Mouse (Mus musculus) lung, postnatal 14 days (tissue): ENCODE data around the gene Rbfox1.

Experiments
- DNase-seq: peaks from one replicate; pipeline ENCODE4 v3.0.0; 2021

The Rbfox1 gene

GRCm38 (mm10) chr16:6356931-6357330 lies 471.8 kb downstream of the Rbfox1 start:
- DNase-seq: no peak

GRCm38 (mm10) chr16:6365793-6366192 lies 480.6 kb downstream of the Rbfox1 start:
- DNase-seq: no peak

GRCm38 (mm10) chr16:6366649-6367048 lies 481.5 kb downstream of the Rbfox1 start:
- no peak for DNase-seq

GRCm38 (mm10) chr16:6380924-6381323 lies 495.8 kb downstream of the Rbfox1 start:
- DNase-seq: no peak

- no peak for DNase-seq
Measured at GRCm38 (mm10) chr16:6381572-6381971, 496.4 kb downstream of the Rbfox1 start.

- no peak for DNase-seq
Measured at GRCm38 (mm10) chr16:6382712-6383111, 497.6 kb downstream of the Rbfox1 start.

- peak; percentile 13 for DNase-seq
Measured at GRCm38 (mm10) chr16:6390278-6390930, 505.2 kb downstream of the Rbfox1 start.

- no peak for DNase-seq
Measured at GRCm38 (mm10) chr16:6396676-6397409, 511.7 kb downstream of the Rbfox1 start.

- no peak for DNase-seq
Measured at GRCm38 (mm10) chr16:6397635-6398034, 512.5 kb downstream of the Rbfox1 start.

- DNase-seq: no peak
Measured at GRCm38 (mm10) chr16:6402816-6403215, 517.7 kb downstream of the Rbfox1 start.

- no peak for DNase-seq
Measured at GRCm38 (mm10) chr16:6414846-6415245, 529.7 kb downstream of the Rbfox1 start.

- peak; percentile 14 for DNase-seq
Measured at GRCm38 (mm10) chr16:6421623-6422145, 536.5 kb downstream of the Rbfox1 start.

GRCm38 (mm10) chr16:6423878-6424409 lies 538.8 kb downstream of the Rbfox1 start:
- no peak for DNase-seq

GRCm38 (mm10) chr16:6424738-6425137 lies 539.6 kb downstream of the Rbfox1 start:
- DNase-seq: no peak

GRCm38 (mm10) chr16:6427292-6428281 lies 542.4 kb downstream of the Rbfox1 start:
- no peak for DNase-seq

GRCm38 (mm10) chr16:6430981-6431380 lies 545.8 kb downstream of the Rbfox1 start:
- no peak for DNase-seq

- no peak for DNase-seq
Measured at GRCm38 (mm10) chr16:6436445-6436844, 551.3 kb downstream of the Rbfox1 start.

GRCm38 (mm10) chr16:6448250-6448649 lies 563.1 kb downstream of the Rbfox1 start:
- no peak for DNase-seq

- DNase-seq: no peak
Measured at GRCm38 (mm10) chr16:6455349-6455748, 570.2 kb downstream of the Rbfox1 start.

- no peak for DNase-seq
Measured at GRCm38 (mm10) chr16:6479094-6479590, 594.0 kb downstream of the Rbfox1 start.

- DNase-seq: no peak
Measured at GRCm38 (mm10) chr16:6479616-6480410, 594.7 kb downstream of the Rbfox1 start.

GRCm38 (mm10) chr16:6480411-6480728 lies 595.2 kb downstream of the Rbfox1 start:
- DNase-seq: peak; percentile 62
